Mouse (Mus musculus): ENCODE measurements at regions not wholly inside any gene's neighbourhood (a gene's known extent, or its start where the extent isn't known, plus 50 kb on each side); places are given as distances from the start of the nearest gene placed in this dataset.

- DNase-seq (ENCODE audit: low read depth, low spot score): no peak
These were observed 626.9 kb downstream of the Zfp706 start for GRCm38 (mm10) chr15:36380461-36381227.

- DNase-seq (ENCODE audit: low read depth, low spot score): no peak
These were observed 628.9 kb downstream of the Zfp706 start for GRCm38 (mm10) chr15:36378640-36379039.

DNA sequence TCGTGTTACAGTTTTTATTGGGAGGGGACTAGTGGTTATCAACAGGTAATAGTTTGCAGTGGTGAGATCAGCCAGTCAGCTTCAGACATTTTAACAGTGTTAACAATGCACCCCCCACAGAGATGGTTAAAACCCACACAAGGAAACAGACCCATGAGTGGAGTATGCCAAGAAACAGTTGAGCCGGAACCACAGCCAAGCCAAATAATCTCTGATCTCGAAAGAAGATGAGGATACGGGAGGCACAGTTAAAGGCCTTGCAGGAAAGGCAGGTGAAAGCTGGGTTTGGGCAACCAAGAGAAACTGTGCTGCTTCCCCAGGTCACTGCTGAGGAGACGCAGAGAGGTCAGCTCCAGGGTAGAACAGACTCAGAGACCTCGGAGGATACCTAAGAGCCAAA is 631.0 kb downstream of the Zfp706 start:
- DNase-seq (ENCODE audit: low read depth, low spot score): no peak

DNA sequence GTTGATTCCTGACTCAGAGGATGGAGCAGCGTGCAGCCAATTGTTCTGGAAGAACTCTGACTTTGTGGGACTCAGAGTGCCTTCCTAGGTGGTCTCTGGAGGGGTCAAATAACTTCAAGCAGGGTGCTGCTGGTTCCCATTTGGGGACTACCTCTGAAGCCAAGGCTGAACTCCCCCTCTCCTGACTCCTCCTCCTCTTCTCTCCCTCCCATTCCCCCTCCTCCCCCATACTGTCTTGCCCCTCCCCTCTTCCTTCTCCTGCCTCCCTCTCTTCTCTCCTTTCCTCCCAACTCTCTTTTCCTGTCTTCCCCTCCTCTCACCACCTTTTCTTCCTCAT is 632.1 kb downstream of the Zfp706 start:
- DNase-seq (ENCODE audit: low read depth, low spot score): peak; percentile 27

GRCm38 (mm10) chr15:36374732-36375548 is 632.6 kb downstream of the Zfp706 start:
- peak; percentile 14 for DNase-seq (ENCODE audit: low read depth, low spot score)

DNA sequence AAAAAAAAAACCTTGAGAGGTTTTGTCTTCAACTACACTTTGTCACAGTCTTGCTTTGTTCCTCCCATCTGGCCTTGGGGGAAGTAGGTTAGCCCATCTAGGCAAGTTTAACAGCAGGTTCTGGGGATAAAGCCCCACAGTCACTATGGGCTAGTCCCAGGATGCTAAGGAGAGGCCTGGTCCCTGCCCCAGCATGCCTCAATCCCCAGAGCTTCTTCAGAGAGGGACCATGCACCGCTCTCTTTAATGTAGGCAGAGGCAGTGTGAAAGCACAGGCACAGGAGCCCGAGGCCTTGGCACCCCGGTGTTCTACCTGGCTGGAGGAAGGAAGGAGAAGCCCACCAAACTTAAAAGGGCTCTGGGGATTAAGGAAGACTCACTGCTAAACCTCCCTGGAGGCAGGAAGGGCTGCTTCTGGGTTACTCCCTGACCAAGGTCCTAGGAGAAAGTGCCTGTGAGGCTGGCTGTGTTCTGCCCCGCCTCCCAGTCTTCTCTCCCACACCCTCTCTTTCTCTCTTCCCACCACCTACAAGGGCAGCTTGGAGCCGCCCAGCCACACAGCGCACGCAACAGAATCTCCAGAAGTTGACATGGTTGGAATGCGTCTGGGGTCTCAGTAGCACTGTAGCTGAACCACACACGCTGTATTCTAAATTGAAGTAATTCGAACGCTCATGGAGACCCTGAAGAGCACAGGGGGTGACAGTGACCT is 633.5 kb downstream of the Zfp706 start:
- peak; percentile 19 for DNase-seq (ENCODE audit: low read depth, low spot score)

- no peak for DNase-seq (ENCODE audit: low read depth, low spot score)
These were observed 634.1 kb downstream of the Zfp706 start for GRCm38 (mm10) chr15:36373481-36373880.

DNA sequence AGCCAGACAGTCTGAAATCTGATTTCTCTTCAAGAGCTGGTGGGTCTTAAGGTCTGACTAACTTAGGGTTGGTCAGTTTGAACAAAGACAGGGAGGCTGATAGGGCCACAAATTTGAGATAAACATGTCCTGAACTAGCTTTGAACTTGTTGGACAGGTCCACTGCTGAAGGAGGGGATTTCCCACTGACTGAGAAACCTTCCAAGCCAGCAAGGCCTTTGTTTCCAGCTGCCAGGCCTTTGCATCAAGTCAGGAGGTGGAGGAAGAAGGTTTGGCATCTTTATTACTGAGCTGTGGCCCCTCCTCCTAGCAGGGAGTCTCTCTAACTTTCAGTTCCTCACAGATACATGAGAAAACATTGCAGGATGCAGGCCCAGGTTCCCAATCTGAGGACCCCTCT is 636.2 kb downstream of the Zfp706 start:
- peak; percentile 43 for DNase-seq (ENCODE audit: low read depth, low spot score)

GRCm38 (mm10) chr15:36370906-36371305 is 636.7 kb downstream of the Zfp706 start:
- no peak for DNase-seq (ENCODE audit: low read depth, low spot score)

GRCm38 (mm10) chr15:36367296-36367695 is 640.3 kb downstream of the Zfp706 start:
- DNase-seq (ENCODE audit: low read depth, low spot score): no peak

DNA sequence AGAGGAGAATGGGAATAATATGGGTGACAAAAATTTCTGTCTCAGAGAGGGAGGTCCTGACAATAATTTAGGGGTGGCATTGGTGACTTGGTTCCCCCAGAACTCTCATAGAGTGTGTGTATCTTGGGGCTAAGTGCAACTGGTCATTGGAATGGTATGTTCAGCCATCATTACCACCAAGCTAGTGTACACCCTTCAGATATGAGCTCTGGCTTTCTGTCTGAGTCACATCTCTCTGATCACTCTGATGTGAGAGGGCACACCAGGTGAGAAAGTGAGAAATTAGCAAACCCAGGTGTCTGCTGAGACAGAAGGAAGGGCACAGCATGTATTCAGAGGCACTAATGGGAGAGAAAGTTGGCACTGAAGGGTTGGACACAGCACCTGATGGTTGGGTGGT is 642.8 kb downstream of the Zfp706 start:
- DNase-seq (ENCODE audit: low read depth, low spot score): no peak

GRCm38 (mm10) chr15:36364062-36364461 is 643.5 kb downstream of the Zfp706 start:
- DNase-seq (ENCODE audit: low read depth, low spot score): no peak

DNA sequence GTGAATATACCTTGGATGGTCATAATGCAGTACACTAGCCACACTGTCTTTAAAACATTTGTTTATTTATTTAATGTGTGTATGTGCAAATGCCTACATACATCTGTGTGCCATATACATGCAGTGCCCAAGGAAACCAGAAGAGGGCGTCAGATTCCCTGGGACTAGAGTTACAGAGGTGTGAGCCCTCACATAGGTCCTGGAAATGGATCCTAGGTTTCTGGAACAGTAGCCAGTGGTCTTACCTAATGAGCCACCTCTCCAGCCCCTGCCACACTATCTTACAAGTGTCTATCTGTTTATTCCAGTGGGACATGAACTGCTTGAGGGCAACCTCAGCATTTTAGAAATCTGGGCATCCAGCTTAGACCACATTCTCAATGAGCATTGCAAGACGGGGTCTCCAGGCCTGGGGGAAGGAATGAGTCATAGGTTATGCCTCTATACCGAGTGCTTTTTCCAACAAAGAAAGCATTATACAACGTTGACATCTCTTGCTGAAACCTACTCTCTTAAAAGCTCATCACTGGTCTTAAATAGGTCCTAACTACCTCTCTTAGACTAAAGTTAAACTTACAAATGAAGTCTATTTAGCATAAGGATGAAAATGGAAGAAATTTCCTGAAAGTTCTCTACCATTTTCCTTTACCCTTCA is 644.5 kb downstream of the Zfp706 start:
- DNase-seq (ENCODE audit: low read depth, low spot score): peak; percentile 49

DNA sequence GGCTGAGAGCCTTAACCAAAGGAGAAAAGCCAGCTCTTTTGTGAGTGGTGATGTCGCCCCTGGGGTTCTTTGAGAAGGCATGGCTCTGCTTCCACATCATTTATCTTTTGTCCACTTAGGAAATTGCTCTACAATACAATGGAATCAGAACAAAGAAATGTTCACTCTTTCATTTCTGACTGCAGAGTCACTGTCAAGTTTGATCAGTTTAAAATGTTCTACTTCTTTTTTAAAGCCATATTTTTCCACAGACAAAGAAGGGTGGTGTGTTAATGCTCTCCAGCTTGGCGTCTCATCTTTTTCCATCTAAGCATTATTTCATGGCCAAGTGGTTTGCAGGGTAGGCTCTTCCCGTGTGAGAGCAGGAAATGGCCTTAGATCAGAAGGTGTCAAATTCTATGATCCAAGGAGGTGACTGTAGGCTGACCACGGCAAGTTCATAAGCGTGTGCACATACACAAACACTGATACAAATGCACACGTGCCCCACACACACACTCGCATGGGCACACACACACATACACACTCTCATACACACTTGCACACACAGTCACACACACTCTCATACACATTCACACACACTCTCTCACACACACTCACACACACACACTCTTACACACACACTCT is 645.9 kb downstream of the Zfp706 start:
- DNase-seq (ENCODE audit: low read depth, low spot score): no peak

GRCm38 (mm10) chr15:36360694-36361521 is 646.7 kb downstream of the Zfp706 start:
- no peak for DNase-seq (ENCODE audit: low read depth, low spot score)

DNA sequence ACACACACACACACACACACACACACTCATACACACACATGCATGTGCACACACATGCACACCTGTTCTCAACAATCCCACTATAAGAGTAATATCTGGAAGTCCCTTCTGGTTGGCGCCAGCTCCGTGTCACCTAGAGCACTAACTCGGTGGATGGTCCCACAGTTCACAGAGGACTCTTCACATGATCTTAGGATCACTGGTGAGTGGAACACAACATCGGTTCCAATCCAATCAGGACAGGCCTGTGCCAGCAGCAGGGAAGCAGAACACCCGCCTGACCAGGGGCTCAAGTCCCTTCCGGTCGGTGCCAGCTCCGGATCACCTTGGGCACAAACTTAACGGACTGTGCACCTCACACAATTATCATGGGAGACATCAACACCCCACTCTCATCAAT is 651.7 kb downstream of the Zfp706 start:
- no peak for DNase-seq (ENCODE audit: low read depth, low spot score)

DNA sequence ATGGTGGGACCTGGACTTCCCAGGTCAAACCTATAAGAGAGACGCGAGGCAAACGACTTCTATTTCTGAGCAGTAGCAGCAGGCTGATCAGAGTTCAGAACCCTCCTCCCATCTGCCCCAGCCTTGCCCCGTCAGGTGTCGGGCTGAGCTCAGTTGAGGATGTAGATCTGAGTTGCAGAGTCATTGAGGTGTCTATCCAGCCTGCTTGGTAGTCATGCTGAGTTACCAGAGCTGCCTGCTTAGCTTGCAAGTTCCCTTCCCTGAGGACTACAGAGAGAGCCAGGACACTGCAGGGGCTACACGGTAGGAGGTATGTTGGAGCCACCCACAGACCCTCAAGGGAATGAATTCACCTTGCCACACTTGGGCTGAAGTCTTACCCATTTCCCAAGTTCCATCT is 653.0 kb downstream of the Zfp706 start:
- DNase-seq (ENCODE audit: low read depth, low spot score): no peak

- DNase-seq (ENCODE audit: low read depth, low spot score): no peak
These were observed 653.8 kb downstream of the Zfp706 start for GRCm38 (mm10) chr15:36353793-36354192.

DNA sequence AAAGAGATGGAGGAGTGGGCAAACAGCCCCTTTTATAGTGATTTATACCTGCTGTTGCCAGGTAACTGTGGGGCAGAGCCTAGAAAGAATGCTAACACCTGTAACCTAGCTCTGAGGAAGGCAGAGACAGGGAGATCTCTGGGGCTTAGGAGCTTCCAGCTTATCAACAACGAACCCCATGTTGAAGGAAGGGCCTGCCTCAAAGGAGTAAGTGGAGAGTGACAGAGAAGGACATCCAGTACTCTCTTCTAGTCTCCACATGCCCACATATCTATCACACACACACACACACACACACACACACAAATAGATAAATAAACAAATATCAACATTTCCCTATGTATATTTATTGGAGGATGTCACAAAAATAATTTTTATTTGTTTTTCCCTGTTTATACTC is 654.6 kb downstream of the Zfp706 start:
- DNase-seq (ENCODE audit: low read depth, low spot score): no peak

DNA sequence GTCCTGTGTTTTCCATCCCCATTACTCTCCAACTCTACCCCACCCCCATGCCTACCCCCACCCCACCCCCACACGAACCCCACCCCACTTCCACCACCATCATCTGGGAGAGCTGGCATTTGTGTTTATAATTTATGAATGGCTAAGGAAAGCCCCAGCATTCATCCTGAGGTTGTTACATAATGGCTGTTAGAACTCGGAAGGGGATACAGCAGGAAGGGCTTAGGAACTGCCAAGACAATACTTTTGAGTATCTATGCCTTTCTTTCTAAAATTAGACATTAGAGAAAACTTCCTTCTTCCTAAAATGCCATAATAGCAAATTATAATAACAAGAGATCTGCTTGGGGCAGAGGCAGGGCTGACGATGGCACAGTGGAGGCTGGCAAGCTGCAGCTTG is 655.9 kb downstream of the Zfp706 start:
- DNase-seq (ENCODE audit: low read depth, low spot score): no peak

GRCm38 (mm10) chr15:36348348-36348747 is 659.2 kb downstream of the Zfp706 start:
- no peak for DNase-seq (ENCODE audit: low read depth, low spot score)

Data from ES-CJ7 (cell line).